Mouse (Mus musculus) megakaryocyte, embryonic 14.5 days (primary cell): Measurements from ENCODE around the gene Rtp1.

Source experiments
- FLI1 ChIP-seq: IDR thresholded peaks from 2 replicates; pipeline ENCODE4 v1.6.1; 2012; ENCODE audit warnings: low read length, inconsistent platforms, mixed read lengths
- GATA1 ChIP-seq: IDR thresholded peaks from 3 replicates; pipeline ENCODE4 v1.6.1; 2012; ENCODE audit warnings: mixed read lengths, low read length, inconsistent platforms, borderline replicate concordance

DNA sequence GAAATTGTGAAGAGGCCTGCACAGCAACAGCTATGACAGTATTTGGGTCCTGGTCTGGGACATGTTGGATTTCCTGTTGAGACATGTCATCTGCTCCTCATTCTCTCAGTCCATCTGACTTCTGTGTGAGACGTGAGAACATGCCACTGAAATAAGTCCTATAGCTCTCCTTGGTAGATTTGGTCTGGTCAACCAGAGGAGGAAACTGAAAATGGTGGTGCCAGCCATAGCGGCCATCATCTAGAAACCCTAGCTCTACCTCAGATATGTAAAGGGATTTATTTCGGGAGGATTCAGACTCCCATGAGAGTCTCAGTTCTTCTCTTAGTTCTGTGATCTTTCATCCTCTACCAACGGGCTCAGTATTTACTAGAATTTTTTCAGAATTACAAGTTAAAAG, 46.7 kb downstream of the Rtp1 start:
- TF ChIP-seq GATA1 (no peak), FLI1 (no peak)
